Mouse (Mus musculus) CD4-positive, CD25-positive, alpha-beta regulatory T cell, adult 9 weeks (primary cell): ENCODE measurements around the gene Gm20828. TPM values are rescaled to one million over a fixed set of nuclear protein-coding genes. Genes with fewer than 3 reads are reported as not detected.

Experiments
- polyA plus RNA-seq: library from polyadenylated mRNA; unstranded; fragments of 100-300 nt; shearing (Covaris generic); gene quantifications from one replicate; pipeline ENCODE4 v1.2.1, GENCODE M21; 2017

The Gm20828 gene
- not detected for polyA plus RNA-seq

DNA sequence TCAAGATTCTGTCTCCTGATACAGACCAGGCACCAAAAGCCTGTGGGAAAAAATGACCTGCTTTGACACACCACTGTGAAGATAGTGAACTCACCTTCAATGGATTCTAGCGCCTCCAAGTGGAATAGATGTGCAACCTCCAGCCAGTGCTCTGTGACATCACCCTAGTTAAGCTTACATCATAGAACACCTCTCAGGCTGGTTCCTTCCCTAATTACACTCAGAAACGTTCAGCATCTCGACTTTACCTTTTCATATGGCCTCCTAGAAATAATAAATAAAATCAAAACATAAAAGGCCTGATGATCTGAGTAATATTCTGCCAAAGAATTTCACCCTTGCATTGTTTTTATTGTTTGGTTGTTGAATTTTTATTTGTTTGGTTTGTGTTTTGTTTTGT lies at the start of gene Gm20828:
Gm20828 (minus strand) TSS at position 101 of the 400 bp plus-strand sequence.

